Mouse (Mus musculus) liver, postnatal 0 days (tissue): ENCODE data around the gene Pgm2. TPM values are rescaled to one million over a fixed set of nuclear protein-coding genes. Genes with fewer than 3 reads are reported as not detected.
A peak's percentile ranks its signal among the peaks of the same experiment; 100 is the strongest.

ENCODE experiments used
- ATAC-seq: fragments of 200-750 bp; cut with Nextera tagmentation; 2 replicates; pipeline ENCODE4 v1.8.0; 2017; ENCODE audit warnings: mild to moderate bottlenecking, moderate library complexity
- DNase-seq: peaks from one replicate; pipeline ENCODE4 v3.0.0-alpha.2; 2016
- H3K27ac ChIP-seq: fragments of 300-500 bp; sonication (generic); 2 replicates; pipeline ENCODE4 v1.5.1; 2014; ENCODE audit warnings: antibody characterized with exemption, moderate library complexity, mild to moderate bottlenecking, low read depth
- H3K27me3 ChIP-seq: fragments of 300-500 bp; sonication (generic); 2 replicates; pipeline ENCODE4 v1.6.1; 2014; ENCODE audit warnings: low read length, control low read depth, mixed read lengths; ENCODE audit not compliant: insufficient read depth
- H3K36me3 ChIP-seq: fragments of 300-500 bp; sonication (generic); replicated peaks from 2 replicates; pipeline ENCODE4 v1.6.1; 2014; ENCODE audit warnings: mild to moderate bottlenecking, control low read depth, low read length, moderate library complexity, mixed read lengths; ENCODE audit not compliant: insufficient read depth
- H3K4me1 ChIP-seq: fragments of 300-500 bp; sonication (generic); 2 replicates; pipeline ENCODE4 v1.6.1; 2014; ENCODE audit warnings: antibody characterized with exemption, mild to moderate bottlenecking, control low read depth; ENCODE audit not compliant: insufficient read depth
- H3K4me2 ChIP-seq: fragments of 300-500 bp; sonication (generic); 2 replicates; pipeline ENCODE4 v1.6.1; 2014; ENCODE audit warnings: low read depth, mild to moderate bottlenecking, low read length, moderate library complexity, mixed read lengths
- H3K4me3 ChIP-seq: fragments of 300-500 bp; sonication (generic); 2 replicates; pipeline ENCODE4 v1.5.1; 2014; ENCODE audit warnings: low read depth, low read length
- H3K9ac ChIP-seq: fragments of 300-500 bp; sonication (generic); replicated peaks from 2 replicates; pipeline ENCODE4 v1.6.1; 2014; ENCODE audit warnings: mild to moderate bottlenecking, moderate library complexity
- H3K9me3 ChIP-seq: fragments of 300-500 bp; sonication (generic); 2 replicates; pipeline ENCODE4 v1.6.1; 2016; ENCODE audit warnings: mild to moderate bottlenecking, control low read depth, low read length, mixed read lengths
- CTCF ChIP-seq: sonication (generic); IDR thresholded peaks from 2 replicates; pipeline ENCODE4 v1.5.1; 2016; ENCODE audit warnings: antibody characterized with exemption, low read depth
- EP300 ChIP-seq: IDR thresholded peaks from 2 replicates; pipeline ENCODE4 v1.6.1; 2016; ENCODE audit warnings: antibody characterized with exemption, low read depth, mild to moderate bottlenecking
- WGBS: fragments of 180-500 bp; shearing (Covaris S2); extraction: QIAGEN DNeasy Blood & Tissue Kit; methylation state at CpG from one replicate; pipeline ENCODE4 v1.1.7; 2014; ENCODE audit not compliant: insufficient replicate concordance; 5-methylcytosine and 5-hydroxymethylcytosine counted together
- polyA plus RNA-seq: library from polyadenylated mRNA; unstranded; fragments of >200 nt; fragmentation: Nextera tagmentation; extraction: Ambion mirVana; gene quantifications from 2 replicates; pipeline ENCODE4 v1.2.1, GENCODE M21; 2015

The Pgm2 gene
- polyA plus RNA-seq, 1 experiment from 2014 or later = 11.9 TPM

GRCm38 (mm10) chr5:64079462-64079817 is 13.3 kb upstream of the Pgm2 start:
- Histone ChIP-seq H3K9ac (no peak overlapping the region), H3K27ac (no peak overlapping the region)
- 65% methylated on average over 4 of the region's 4 CpGs for WGBS

GRCm38 (mm10) chr5:64083447-64084359 is 9.0 kb upstream of the Pgm2 start:
- Histone ChIP-seq H3K27ac (no peak overlapping the region), H3K4me2 (no peak overlapping the region), H3K4me3 (no peak overlapping the region), H3K9ac (no peak overlapping the region), H3K36me3 (no peaks in the 10 kb centered on the region), H3K27me3 (no peaks in the 10 kb centered on the region), H3K4me1 (no peaks in the 10 kb centered on the region), H3K9me3 (no peaks in the 10 kb centered on the region)
- 83% methylated on average over 15 of the region's 15 CpGs for WGBS
- DNase-seq (no peak), ATAC-seq (no peak)
- TF ChIP-seq EP300 = no peak
- TF ChIP-seq CTCF = no peak

More at GRCm38 (mm10) chr5:64079462-64079817, 13.3 kb upstream of the Pgm2 start:
- H3K4me3 ChIP-seq = no peak overlapping the region
- H3K27me3 ChIP-seq = no peaks in the 10 kb centered on the region
- no peak for TF ChIP-seq EP300
- no peak for TF ChIP-seq CTCF
- H3K4me2 ChIP-seq = no peak overlapping the region
- no peak for DNase-seq
- H3K9me3 ChIP-seq = no peaks in the 10 kb centered on the region
- no peak for ATAC-seq
- no peaks in the 10 kb centered on the region for H3K4me1 ChIP-seq
- no peaks in the 10 kb centered on the region for H3K36me3 ChIP-seq

DNA sequence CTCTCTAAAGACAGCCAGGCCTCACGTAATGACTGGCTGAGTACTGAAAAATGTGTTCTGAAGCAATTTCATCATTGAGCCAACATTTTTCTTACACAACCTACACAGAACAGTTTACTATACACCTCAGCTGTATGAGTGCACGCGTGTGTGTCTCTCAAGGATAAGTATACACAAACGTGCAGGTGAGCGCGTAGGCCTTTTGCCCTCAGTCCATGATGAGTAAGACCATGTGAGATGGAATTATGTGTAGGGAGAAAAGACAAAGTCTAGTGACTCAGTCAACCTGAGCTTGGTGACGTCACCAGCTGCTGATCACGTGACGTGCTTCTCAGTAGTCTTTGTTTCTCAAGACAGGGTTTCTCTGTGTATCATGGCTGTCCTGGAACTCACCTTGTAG is 7.3 kb upstream of the Pgm2 start:
- ATAC-seq (no peak), DNase-seq (no peak)
- WGBS = 86% methylated on average over 9 of the region's 9 CpGs
- Histone ChIP-seq H3K4me3 (no peak overlapping the region), H3K4me1 (no peaks in the 10 kb centered on the region), H3K9me3 (no peaks in the 10 kb centered on the region), H3K4me2 (no peak overlapping the region), H3K9ac (no peak overlapping the region), H3K27ac (no peak overlapping the region), H3K27me3 (no peaks in the 10 kb centered on the region), H3K36me3 (no peaks in the 10 kb centered on the region)
- TF ChIP-seq EP300 (no peak), CTCF (no peak)

DNA sequence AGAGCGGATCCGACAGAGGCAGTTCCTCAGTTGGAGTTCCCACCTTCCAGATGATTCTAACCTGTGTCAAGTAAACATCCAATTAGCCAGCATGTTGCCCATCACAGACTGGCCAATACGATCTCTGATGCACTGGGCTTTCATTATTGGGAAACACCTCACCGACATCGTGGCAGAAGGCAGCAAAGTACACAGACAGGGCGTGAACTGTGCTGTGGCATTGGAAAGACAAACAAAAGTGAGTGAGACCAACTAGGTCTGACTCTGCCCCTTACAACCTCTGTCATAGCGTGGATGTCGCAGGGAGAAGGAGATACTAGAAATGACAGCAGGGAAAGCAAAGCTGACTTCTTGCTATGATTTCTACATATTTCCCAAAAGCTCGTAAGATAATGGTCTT is 4.0 kb upstream of the Pgm2 start:
- H3K4me1 ChIP-seq = peaks cover 2% of the 10 kb centered on the region; the same call in 1 of the 2 replicates
- no peak overlapping the region for H3K4me2 ChIP-seq
- no peaks in the 10 kb centered on the region for H3K9me3 ChIP-seq
- DNase-seq (peak; percentile 27), ATAC-seq (peak; percentile 75)
- 66% methylated on average over 9 of the region's 9 CpGs for WGBS
- TF ChIP-seq EP300 (peak; percentile 43; the same call in 1 of the 2 replicates), CTCF (no peak)
- no peak overlapping the region for H3K4me3 ChIP-seq
- no peak overlapping the region for H3K9ac ChIP-seq
- no peaks in the 10 kb centered on the region for H3K36me3 ChIP-seq
- no peaks in the 10 kb centered on the region for H3K27me3 ChIP-seq
- no peak overlapping the region for H3K27ac ChIP-seq

GRCm38 (mm10) chr5:64093349-64093871 is 660 bp downstream of the Pgm2 start:
- ATAC-seq (peak; percentile 26), DNase-seq (peak; percentile 45)
- H3K36me3 ChIP-seq = peaks cover 7% of the 10 kb centered on the region
- peak overlapping the region; percentile 90 for H3K4me2 ChIP-seq
- peaks cover 24% of the 10 kb centered on the region for H3K4me1 ChIP-seq
- no peaks in the 10 kb centered on the region for H3K27me3 ChIP-seq
- H3K9me3 ChIP-seq = no peaks in the 10 kb centered on the region
- H3K9ac ChIP-seq = peak overlapping the region; percentile 64
- peak overlapping the region; percentile 77 for H3K4me3 ChIP-seq
- TF ChIP-seq EP300 (peak; percentile 43; the same call in 1 of the 2 replicates), CTCF (no peak)
- H3K27ac ChIP-seq = peak overlapping the region; percentile 60
- WGBS = 3% methylated on average over 15 of the region's 15 CpGs

- Histone ChIP-seq H3K4me1 (peaks cover 24% of the 10 kb centered on the region), H3K27me3 (no peaks in the 10 kb centered on the region), H3K27ac (0 out of 2 replicates have a peak overlapping the region, but pooled peaks have one; percentile 12), H3K9ac (no peak overlapping the region), H3K4me2 (no peak overlapping the region), H3K9me3 (no peaks in the 10 kb centered on the region), H3K36me3 (peaks cover 10% of the 10 kb centered on the region), H3K4me3 (no peak overlapping the region)
- DNase-seq (no peak), ATAC-seq (no peak)
- WGBS = 54% methylated on average over 5 of the region's 5 CpGs
- TF ChIP-seq EP300 (no peak), CTCF (no peak)
Observed at GRCm38 (mm10) chr5:64095342-64095993, 2.7 kb downstream of the Pgm2 start.
